Mouse (Mus musculus) frontal cortex, adult 2 months (tissue): ENCODE measurements around the gene Gm21921. TPM values are rescaled to one million over a fixed set of nuclear protein-coding genes. Genes with fewer than 3 reads are reported as not detected.
"Not testable (repeated sequence)": the region's sequence is repeated elsewhere in the genome, so short reads cannot be mapped to it uniquely, and the experiment has no call there.

Source experiments
- DNase-seq, 2 experiments: peaks; one replicate each; pipeline ENCODE4 v3.0.0; 2022; ENCODE audit warnings: low spot score in 1 of 2; ENCODE audit errors: extremely low spot score in 1 of 2
- polyA plus RNA-seq: library from polyadenylated mRNA; depleted of rRNA; stranded (reverse); fragments of >200 nt; gene quantifications from 2 replicates; pipeline ENCODE4 v1.2.3, GENCODE M21; 2012; rRNA removed

Gm21921 gene
- polyA plus RNA-seq = not detected in 2 replicates

DNA sequence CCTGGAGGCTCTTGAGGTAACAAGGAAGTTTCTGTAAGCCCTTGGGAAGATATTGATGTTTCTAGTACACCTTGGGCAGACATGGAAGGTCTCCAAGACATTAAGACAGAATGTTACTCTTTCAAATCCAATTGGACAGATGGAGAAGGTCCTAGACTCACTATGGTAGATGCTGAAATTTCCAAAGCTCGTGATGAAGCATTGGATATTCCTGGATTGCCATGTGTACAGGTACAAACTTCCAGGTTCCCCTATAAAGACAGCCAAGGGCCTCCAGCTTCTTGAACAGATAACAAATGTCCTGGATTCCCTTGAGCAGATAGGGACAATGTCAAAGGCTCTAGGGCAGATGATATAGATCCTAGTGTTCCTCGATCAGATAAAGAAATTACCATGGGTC is at the start of gene Gm21921:
Gene Gm21921 (minus strand): TSS at position 101 of the 400 bp plus-strand sequence.
- DNase-seq = not testable (repeated sequence)
